Mouse (Mus musculus): Measurements from ENCODE around the gene Ces3b. TPM values are rescaled to one million over a fixed set of nuclear protein-coding genes. Genes with fewer than 3 reads are reported as not detected.
"Not testable (repeated sequence)": the region's sequence is repeated elsewhere in the genome, so short reads cannot be mapped to it uniquely, and the experiment has no call there.

Ces3b gene
- not detected in 2 replicates for total RNA-seq (2015; ENCODE audit: low replicate concordance)
- total RNA-seq (2017; ENCODE audit: low replicate concordance), result not detected in 2 replicates

DNA sequence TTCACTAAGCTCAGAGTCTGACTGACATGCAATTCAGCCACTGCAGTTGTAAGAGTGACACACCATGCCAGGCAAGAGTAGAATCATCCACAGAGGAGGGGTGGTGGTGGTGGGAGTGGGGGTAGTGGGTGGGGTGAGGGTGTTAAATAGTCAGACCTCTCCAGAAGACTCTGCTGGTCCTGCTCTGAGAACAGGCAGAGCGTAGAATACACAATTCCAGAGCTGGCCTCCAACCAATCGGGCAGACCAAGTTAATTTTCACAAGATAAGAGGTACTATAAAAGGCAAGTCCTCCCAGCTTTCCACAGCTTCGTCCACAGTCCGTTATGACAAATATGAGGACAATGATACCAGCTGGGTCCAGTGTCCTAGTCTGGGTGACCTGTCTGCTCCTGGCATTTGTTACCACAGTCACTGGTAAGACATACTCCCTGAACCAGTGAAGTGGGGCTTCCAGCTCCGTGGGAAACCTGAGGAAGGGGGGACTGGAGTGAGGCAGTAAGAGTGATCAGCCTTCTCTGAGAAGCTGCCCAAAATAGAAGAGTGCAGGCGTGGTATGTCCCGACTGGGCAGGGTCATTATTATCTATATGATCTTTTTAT, at the start of gene Ces3b:
Ces3b (plus strand) TSS at position 305 of the 602 bp plus-strand sequence.
- ATAC-seq (replicated peaks; ENCODE audit: low FRiP score, poor library complexity, severe bottlenecking), result no peak

DNA sequence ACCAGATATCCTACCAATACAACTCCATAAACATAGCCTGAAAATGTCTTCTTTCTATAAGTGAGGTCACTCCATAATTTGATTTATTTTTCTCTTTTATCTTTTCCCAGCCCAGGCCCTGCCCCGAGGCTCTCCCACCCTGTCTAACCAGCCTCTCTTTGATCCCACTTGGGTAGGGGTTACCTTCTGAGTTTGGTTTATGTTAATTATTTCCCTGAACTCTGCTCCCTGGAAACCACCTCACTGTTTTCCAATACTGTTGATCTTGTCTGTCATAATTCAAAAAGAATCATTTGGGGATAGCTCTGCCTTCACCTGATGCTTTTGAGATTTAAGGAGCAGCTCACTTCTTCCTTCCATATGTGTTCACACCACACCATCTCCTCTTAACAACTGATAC, 40.0 kb upstream of the Ces3b start:
- no peak for ATAC-seq (replicated peaks; ENCODE audit: low FRiP score, poor library complexity, severe bottlenecking)

DNA sequence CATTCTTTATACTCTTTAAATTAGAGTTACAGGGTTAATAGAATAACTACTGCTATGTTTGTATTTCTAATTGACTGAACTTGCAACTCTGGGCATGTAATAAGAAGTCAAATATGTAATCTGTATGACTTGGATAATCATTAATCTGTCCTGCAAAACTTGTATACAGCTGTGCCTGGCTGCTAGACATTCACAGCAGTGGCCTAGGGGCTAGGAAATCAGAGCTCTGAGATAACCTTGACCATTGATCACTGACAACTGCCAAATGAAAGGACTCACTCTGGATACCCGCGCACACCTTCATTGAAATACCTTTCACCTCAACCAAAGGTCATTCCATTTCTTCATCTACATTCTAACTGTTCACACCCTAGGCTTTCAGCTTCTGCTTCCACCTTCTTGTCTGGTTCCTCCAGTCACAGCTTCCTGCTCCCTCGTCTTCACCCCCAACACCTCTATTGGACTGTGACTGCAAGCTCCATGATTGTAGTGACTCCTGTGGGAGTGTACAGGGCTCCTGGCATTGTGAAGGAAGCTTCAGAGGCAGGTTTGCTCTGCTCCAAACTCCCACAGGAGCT, 37.6 kb upstream of the Ces3b start:
- no peak for ATAC-seq (replicated peaks; ENCODE audit: low FRiP score, poor library complexity, severe bottlenecking)

DNA sequence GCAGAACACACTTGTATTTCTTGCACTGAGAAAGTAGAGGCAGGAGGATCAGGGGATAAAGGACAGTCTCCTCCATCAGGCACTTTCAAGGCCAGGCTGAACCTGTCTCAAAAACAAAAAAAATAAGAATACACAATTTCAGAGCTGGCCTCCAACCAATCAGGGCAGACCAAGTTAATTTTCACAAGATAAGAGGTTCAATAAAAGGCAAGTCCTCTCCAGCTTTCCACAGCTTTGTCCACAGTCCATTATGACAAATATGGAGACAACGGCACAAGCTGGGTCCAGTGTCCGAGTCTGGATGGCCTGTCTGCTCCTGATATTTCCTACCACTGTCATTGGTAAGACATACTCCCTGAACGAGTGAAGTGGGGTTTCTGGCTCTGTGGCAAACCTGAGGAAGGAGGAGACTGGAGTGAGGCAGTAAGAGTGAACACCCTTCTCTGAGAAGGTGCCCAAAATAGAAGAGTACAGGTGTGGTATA, 35.1 kb upstream of the Ces3b start, which contains the start of gene Ces3a:
Ces3a (plus strand) TSS at position 231 of the 484 bp plus-strand sequence.
- ATAC-seq (replicated peaks; ENCODE audit: low FRiP score, poor library complexity, severe bottlenecking), result no peak

DNA sequence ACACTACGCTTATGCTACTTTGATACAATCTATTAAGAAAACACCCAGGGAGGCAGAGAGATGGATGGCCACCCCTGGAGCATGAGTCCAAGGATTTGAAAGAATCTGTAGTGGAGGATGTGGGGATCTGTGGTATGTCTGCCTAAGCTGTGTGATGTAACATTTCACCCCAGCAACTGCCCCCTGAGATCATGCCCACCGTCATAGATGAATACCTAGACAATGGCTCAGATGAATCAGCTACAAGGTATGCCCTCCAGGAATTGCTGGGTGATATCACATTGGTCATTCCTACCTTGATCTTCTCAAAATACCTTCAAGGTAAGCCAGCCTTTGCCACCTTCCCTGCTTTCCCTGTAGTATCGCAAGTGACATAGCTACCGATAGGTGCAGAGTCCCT, 27.3 kb upstream of the Ces3b start:
- ATAC-seq (replicated peaks; ENCODE audit: low FRiP score, poor library complexity, severe bottlenecking), result no peak

DNA sequence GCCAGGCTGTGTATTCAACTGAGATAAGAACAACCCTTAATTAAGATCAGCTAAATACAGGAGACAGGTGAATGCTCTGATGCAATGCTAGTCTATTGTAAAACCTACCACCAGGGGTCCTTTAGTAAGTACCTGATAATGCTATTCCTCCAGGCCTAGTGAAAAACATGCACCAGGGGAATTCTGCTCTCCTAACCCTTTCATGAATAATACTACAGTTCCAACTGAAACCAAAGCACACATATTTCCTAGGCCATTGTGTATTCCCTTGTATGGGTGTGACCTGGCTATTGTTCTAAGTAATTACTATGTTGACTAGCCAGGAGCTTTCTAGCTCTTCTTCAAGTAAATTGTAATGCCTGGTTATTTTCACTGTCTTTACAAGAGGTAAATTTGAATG, 23.5 kb upstream of the Ces3b start:
- ATAC-seq (replicated peaks; ENCODE audit: low FRiP score, poor library complexity, severe bottlenecking), result no peak

DNA sequence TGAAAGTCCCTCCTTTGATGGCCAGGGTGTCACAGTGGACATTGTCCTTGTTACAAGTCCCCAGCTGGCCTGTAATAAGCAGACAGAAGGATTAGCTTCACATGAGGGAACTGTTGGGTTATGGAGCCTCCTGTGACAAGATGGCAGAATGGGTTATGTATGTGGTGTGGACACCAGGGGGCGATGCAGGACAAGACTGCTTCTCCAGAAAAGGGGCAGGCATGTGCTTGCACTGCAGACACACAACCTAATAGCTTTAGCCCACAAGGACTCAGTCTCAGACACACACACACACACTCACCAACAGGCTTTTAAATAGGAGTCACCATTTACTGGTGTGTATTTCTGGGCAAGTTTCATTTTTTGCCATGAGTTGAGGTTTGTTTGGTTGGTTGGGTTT, 16.8 kb upstream of the Ces3b start:
- peak; percentile 49; the same call in 1 of the 2 replicates for ATAC-seq (replicated peaks; ENCODE audit: low FRiP score, poor library complexity, severe bottlenecking)

DNA sequence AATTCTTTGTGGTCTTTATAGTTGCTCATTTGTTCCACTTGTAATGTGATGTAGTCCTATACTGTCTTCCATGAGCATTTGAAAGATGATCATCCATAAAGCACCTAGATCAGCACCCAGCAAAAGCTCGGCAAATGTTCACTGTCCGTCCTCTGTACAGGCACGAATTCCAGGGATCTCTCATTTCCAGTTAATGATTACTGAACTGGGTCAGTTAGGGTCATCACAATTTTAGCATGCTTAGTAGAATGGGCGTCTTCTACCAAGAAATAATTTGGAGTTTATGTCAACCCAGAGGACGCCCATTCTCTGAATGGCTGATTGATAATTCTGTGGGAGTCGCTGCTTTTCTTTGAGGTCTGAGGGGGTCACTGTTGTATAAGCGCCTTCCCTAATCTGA, 15.6 kb upstream of the Ces3b start:
- ATAC-seq (replicated peaks; ENCODE audit: low FRiP score, poor library complexity, severe bottlenecking), result not testable (repeated sequence)

DNA sequence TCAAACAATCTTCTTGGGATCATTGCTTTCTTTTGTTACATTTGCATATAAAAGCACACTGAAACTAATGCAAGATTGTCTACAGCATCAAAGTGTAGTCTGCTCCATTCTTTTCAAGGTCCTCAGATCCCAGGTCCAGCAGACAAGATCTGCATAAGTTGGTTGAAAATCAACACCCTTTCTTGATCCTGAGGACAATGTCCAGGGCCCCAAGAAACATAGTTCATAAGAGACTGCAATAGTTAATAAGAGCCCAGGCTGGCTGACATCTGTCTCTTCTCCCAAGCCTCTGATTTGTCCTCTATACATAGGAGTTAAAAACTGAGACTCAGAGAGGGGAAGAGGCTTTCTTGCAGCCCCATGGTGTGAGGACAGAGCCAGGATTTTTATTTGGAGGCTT, 14.6 kb upstream of the Ces3b start:
- no peak for ATAC-seq (replicated peaks; ENCODE audit: low FRiP score, poor library complexity, severe bottlenecking)

DNA sequence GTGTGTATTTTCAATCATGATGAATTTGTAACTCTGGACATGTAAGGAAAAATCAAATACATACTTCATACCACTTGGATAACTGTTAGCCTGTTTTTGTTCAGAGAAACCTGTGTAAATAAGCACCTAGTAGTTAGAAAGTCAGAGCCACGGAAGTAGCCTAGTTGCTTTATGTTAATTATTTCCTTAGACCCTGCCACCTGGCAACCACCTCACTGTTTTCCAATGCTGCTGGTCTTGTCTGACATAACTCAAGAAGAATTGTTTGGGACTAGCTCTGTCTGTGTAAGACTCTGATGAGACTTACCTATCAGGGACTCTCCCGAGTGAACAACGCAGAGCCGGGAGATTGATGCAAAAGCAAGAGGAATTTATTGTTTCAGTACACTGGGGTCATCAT, 7.0 kb upstream of the Ces3b start:
- ATAC-seq (replicated peaks; ENCODE audit: low FRiP score, poor library complexity, severe bottlenecking), result no peak

DNA sequence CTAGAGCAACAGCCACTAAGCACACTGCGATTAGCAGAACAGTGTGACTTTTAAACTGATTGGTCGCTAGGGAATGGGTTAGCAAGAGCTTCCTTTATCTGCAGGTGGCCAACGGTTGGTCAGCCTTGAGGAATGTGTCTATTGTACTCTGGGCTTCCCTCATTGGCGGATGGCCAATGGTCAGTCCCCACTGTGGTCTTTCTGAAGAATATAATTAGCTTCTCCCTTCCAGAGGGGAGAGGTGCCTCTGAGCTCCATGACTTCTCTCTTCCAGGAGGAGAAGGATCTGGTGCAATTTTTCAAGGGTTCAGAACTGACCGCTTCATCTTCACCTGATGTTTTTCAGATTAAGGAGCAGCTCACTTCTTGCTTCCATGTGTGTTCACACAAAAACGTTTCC, 6.5 kb upstream of the Ces3b start:
- no peak for ATAC-seq (replicated peaks; ENCODE audit: low FRiP score, poor library complexity, severe bottlenecking)

DNA sequence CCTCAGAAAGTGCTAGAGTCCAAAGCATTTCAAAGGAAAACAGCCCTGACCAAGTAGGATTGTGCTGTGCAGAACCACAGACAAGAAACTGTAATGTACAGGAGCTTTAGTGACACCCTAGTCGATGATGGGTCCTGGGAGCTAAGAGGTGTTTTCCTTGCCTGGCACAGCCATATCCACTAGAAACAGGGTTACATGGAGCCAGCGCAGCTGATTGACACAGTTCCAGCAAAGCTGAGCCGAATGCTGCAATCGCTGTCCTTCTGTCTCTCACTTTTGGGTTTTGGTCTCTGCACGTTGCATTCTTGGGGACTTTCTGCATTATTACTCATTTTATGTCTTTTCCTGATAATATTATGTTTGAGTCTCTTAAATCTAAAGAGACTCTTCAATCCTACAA, 5.0 kb upstream of the Ces3b start:
- no peak for ATAC-seq (replicated peaks; ENCODE audit: low FRiP score, poor library complexity, severe bottlenecking)

DNA sequence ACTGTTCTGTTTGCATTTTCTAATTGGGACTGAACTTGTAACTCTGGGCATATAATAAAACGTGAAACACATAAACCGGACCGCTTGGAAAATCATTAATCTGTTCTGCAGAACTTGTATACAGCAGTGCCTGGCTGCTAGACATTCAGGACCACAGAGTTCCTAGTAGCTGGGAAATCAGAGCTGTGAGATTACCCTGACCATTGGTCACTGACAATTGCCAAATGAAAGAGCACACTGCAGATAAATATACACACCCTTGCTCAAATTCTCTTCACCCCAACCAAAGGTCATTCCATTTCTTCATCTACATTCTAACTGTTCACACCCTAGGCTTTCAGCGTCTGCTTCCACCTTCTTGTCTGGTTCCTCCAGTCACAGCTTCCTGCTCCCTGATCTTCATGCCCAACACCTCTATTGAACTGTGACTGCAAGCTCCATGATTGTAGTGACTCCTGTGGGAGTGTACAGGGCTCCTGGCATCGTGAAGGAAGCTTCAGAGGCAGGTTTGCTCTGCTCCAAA, 2.7 kb upstream of the Ces3b start:
- no peak for ATAC-seq (replicated peaks; ENCODE audit: low FRiP score, poor library complexity, severe bottlenecking)

DNA sequence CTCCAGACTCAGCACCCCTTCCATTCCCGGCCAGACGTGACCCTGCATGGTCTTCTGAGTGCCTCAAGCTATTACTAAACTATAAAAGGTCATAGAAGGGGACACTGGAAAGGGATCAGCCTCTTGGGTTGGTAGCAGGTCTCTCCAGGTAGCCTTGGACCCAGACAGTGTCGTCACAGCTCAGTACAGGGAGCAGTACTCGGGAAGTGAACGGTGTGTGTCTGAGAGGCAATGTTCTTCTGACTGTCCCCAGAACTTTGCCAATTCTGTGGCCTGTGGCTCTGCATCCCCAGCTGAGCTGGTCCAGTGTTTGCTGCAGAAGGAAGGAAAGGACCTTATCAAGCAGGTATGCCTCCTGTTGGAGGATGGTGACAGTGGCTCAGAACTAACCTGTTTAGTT, 4.6 kb downstream of the Ces3b start:
- not testable (repeated sequence) for ATAC-seq (replicated peaks; ENCODE audit: low FRiP score, poor library complexity, severe bottlenecking)

DNA sequence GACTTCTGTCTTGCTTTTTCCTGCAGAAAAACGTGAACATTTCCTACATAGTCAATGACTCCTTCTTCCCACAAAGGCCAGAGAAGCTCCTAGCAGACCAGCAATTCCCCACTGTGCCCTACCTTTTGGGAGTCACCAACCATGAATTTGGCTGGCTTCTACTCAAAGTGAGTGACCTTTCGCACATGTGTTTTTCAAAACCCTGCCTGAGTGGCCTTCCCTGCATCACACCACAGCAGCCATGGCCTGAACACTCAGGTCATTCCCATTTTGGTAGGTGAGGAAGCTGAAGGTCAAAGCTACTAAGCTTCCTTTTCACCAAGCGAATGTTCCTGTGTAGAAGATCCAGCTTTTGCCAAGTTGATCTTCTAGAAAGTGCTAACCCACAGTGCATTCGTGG, 5.0 kb downstream of the Ces3b start:
- no peak for ATAC-seq (replicated peaks; ENCODE audit: low FRiP score, poor library complexity, severe bottlenecking)

DNA sequence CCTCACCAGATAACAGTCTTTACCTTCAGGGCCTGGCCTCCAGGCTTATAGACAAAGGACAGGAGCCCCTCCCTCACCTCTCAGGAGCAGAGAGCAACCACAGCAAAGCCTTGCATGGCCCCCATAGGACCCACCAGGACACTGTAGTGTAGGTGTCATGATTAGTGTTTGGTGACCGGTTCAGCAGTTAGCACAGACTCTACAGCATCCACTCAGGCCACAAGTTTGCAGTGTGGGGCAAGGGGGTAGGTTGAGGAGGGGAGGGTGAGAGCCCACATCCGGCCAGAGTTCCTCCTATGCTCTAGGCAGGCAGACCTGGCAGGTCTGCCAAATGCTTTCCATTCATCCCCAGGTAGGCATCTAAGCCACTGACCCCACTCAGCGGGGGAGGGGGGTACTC, 10.4 kb downstream of the Ces3b start:
- no peak for ATAC-seq (replicated peaks; ENCODE audit: low FRiP score, poor library complexity, severe bottlenecking)

DNA sequence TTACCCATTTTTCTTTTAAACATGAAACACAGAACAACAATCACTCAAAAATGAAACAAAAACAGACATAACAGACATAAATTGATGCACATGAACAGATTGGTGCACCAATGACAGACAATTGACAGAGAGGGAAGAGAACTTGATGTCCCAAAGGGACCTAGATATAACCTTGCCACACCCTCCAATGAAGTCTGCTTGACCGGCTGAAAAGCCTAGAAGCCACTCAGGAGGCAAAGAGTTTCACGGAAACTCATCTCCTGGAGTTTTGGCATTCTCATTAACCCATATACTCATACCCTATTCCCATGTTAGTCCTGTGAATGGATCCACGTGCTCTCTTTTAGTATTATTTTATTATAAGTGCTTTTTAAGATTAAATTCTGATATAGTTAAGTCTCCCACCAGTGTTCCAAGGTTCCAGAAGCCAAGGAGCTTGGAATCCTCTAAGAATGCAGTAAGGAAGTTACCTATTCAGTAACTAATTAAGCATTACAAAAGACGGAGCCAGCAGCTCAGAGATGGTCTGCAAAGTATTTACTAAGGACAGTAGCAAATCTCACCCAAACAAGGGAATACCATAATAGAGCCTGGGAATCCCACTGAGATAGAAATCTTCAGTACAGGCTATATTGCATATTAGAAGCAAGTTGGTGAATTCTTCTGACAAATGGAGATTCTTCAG, 18.7 kb downstream of the Ces3b start:
- not testable (repeated sequence) for ATAC-seq (replicated peaks; ENCODE audit: low FRiP score, poor library complexity, severe bottlenecking)

DNA sequence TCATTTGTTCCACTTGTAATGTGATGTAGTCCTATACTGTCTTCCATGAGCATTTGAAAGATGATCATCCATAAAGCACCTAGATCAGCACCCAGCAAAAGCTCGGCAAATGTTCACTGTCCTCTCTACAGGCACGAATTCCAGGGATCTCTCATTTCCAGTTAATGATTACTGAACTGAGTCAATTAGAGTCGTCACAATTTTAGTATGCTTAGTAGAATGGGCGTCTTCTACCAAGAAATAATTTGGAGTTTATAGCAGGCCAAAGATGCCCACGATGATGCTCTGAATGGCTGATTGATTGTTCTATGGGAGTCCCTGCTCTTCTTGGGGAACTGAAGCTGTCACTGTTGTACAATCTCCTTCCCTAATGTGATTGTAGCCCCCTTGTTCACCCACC, 20.1 kb downstream of the Ces3b start:
- ATAC-seq (replicated peaks; ENCODE audit: low FRiP score, poor library complexity, severe bottlenecking), result not testable (repeated sequence)

DNA sequence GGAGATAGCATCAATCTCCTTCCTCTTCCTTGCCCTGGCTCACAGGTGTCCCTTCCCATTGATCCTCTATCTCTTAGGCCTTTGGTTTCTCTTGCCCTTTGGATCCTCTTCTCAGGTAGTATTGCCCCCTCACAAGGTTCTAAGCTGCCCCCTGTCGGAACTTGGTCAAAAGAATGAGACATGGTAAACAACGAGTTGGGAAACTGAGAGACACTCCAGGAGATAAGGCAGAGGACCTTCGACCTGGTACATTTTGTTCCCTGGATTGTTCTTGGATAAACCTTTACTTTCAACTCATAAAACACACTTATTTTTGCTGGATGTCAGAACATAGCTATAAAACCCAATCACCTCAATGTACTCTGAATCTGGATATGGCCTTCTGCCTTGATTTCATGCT, 20.7 kb downstream of the Ces3b start:
- ATAC-seq (replicated peaks; ENCODE audit: low FRiP score, poor library complexity, severe bottlenecking), result no peak

DNA sequence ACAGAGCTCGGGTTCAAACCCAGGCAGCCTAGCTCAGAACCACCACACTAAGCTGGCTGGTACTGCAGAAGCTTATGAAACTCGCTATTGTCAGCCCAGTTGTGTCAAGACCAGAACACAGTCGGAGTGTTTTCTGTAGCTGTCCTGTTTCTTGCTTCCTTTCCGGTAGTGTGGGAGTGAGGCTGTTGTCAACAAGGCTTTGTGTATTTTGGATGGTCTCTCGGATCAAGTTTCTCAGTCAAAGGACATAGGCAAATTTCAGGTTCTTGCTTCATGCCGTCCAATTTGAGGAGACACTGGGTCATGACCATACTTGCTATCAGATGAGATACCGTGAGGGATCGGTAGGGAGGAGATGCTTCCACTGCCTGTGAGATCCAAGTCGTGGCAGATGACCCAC, 46.3 kb downstream of the Ces3b start:
- no peak for ATAC-seq (replicated peaks; ENCODE audit: low FRiP score, poor library complexity, severe bottlenecking)

DNA sequence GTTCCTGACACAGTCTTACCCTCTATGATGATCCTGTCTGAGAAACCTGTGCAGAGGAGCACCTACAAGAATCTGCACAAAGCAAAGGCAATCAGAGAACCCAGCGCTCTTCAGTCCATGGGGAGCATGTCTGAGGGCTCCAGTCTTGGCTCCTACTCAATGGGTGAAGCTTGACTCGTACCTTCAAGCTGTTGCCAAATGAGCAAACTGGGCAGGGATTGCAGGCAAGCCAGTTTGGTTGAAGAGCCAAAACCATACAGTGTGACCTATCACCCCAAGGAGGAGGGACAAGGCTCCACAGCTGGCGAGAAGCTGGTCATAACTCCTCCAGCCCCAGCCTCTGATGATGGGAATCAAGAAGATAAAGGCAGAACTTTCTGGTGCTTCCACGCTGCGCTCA, 48.0 kb downstream of the Ces3b start, which contains the start of gene Ces4a:
Ces4a (plus strand) TSS at position 292 of the 400 bp plus-strand sequence.
- no peak for ATAC-seq (replicated peaks; ENCODE audit: low FRiP score, poor library complexity, severe bottlenecking)

Data from erythroid progenitor cell, adult 5-6 weeks (primary cell).